Mouse (Mus musculus) intestine, embryonic 14.5 days (tissue): ENCODE measurements around the gene Igf1r. TPM values are rescaled to one million over a fixed set of nuclear protein-coding genes. Genes with fewer than 3 reads are reported as not detected.

ENCODE experiments used
- ATAC-seq: fragments of 200-750 bp; cut with Nextera tagmentation; replicated peaks from 2 replicates; pipeline ENCODE4 v1.8.0; 2017; ENCODE audit warnings: low read depth, moderate number of reproducible peaks, moderate TSS enrichment, moderate library complexity; ENCODE audit not compliant: low FRiP score, low TSS enrichment
- DNase-seq: peaks from one replicate; pipeline ENCODE4 v3.0.0-alpha.2; 2018; ENCODE audit warnings: low spot score
- H3K27ac ChIP-seq: fragments of 300-500 bp; sonication (generic); 2 replicates; pipeline ENCODE4 v1.5.1; 2014; ENCODE audit warnings: low read depth, mild to moderate bottlenecking, control low read depth
- H3K27me3 ChIP-seq: fragments of 300-500 bp; sonication (generic); replicated peaks from 2 replicates; pipeline ENCODE4 v1.6.1; 2014; ENCODE audit warnings: low read length, control low read depth; ENCODE audit not compliant: control insufficient read depth, insufficient read depth
- H3K36me3 ChIP-seq: fragments of 300-500 bp; sonication (generic); 2 replicates; pipeline ENCODE4 v1.6.1; 2014; ENCODE audit warnings: low read length, control low read depth; ENCODE audit not compliant: control insufficient read depth, insufficient read depth
- H3K4me1 ChIP-seq: fragments of 300-500 bp; sonication (generic); replicated peaks from 2 replicates; pipeline ENCODE4 v1.6.1; 2014; ENCODE audit warnings: low read length, control low read depth, mixed read lengths; ENCODE audit not compliant: control insufficient read depth, insufficient read depth
- H3K4me2 ChIP-seq: fragments of 300-500 bp; sonication (generic); 2 replicates; pipeline ENCODE4 v1.6.1; 2014; ENCODE audit warnings: low read length
- H3K4me3 ChIP-seq: fragments of 300-500 bp; sonication (generic); 2 replicates; pipeline ENCODE4 v1.5.1; 2014; ENCODE audit warnings: low read depth, low read length, control low read depth, mixed read lengths
- H3K9ac ChIP-seq: fragments of 300-500 bp; sonication (generic); 2 replicates; pipeline ENCODE4 v1.6.1; 2014; ENCODE audit warnings: mild to moderate bottlenecking, low read length
- H3K9me3 ChIP-seq: fragments of 300-500 bp; sonication (generic); 2 replicates; pipeline ENCODE4 v1.6.1; 2016; ENCODE audit warnings: low read length, control low read depth; ENCODE audit not compliant: control insufficient read depth
- WGBS: fragments of 180-500 bp; shearing (Covaris S2); extraction: QIAGEN DNeasy Blood & Tissue Kit; methylation state at CpG from one replicate; pipeline ENCODE4 v1.1.7; 2014; 5-methylcytosine and 5-hydroxymethylcytosine counted together
- polyA plus RNA-seq: library from polyadenylated mRNA; unstranded; fragments of >200 nt; fragmentation: Nextera tagmentation; extraction: Ambion mirVana; gene quantifications from 2 replicates; pipeline ENCODE4 v1.2.1, GENCODE M21; 2014

Gene Igf1r
- polyA plus RNA-seq, 1 experiment from 2014 or later, result 18.4 TPM

DNA sequence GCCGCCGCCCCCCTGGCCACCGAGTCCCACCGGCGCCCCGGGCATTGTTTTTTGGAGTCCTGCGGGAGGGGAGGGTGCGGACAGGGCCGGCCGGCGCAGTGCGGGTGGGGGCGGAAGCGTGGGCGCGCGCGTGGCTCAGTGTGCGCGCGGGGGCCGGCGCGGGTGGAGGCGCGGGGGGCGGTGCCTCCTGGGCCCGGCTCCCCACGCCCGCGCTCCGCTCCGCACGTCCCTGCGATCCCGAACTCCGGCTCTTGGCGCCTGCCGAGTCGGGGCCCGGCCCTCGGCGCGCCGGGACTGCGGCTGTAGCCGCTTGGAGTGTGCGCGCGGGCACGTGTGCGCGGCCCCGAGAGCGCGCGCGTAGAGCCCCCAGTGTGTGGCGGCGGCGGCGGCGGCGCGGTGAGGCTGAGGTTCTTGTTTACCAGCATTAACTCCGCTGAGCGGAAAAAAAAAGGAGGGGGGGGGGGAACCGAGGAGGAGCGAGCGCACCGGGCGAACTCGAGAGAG is 1.0 kb upstream of the Igf1r start:
- under 1% methylated on average over 66 of the region's 73 CpGs for WGBS
- Histone ChIP-seq H3K27ac (peak overlapping the region; percentile 100), H3K9me3 (no peaks in the 10 kb centered on the region), H3K4me1 (peaks cover 16% of the 10 kb centered on the region), H3K4me2 (peak overlapping the region; percentile 97), H3K4me3 (peak overlapping the region; percentile 87), H3K36me3 (no peaks in the 10 kb centered on the region), H3K27me3 (no peaks in the 10 kb centered on the region), H3K9ac (peak overlapping the region; percentile 93)
- DNase-seq (peak; percentile 96), ATAC-seq (peak; percentile 88)

DNA sequence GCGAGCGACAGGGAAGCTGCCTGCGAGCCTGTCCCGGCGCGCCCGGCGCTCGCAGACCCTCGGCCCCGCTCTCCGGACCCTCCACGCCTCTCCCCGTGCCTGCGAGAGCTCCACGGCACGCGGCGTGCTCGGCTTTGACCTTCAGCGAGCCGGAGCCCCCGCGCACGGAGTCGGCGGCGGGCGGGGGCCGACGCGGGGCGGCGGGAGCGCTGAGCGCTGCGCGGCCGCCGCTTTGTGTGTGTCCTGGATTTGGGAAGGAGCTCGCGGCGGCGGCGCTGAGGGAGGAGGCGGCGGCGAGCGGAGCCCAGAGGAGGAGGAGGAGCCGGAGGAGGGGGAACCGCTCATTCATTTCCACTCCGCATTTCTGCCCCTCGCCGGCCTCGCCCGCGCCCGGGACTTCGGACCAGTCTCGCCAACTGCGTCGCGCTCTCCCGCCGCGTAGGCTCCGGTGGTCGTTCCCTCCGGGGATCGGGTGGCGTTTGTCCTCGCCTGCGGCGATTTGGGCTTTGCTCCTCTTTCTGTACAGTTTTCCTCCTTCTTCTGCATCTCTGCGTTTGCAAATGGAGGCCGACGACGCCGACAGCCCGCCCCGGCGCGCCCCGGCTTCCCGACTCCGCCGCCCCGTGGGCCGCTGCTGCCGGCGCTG is 468 bp upstream of the Igf1r start:
- peak overlapping the region; percentile 87 for H3K4me3 ChIP-seq
- H3K36me3 ChIP-seq, result no peaks in the 10 kb centered on the region
- ATAC-seq (peak; percentile 33), DNase-seq (peak; percentile 91)
- WGBS, result under 1% methylated on average over 82 of the region's 91 CpGs
- peaks cover 18% of the 10 kb centered on the region for H3K4me1 ChIP-seq
- H3K9ac ChIP-seq, result peak overlapping the region; percentile 93
- H3K4me2 ChIP-seq, result peak overlapping the region; percentile 97
- no peaks in the 10 kb centered on the region for H3K27me3 ChIP-seq
- H3K27ac ChIP-seq, result peak overlapping the region; percentile 100
- H3K9me3 ChIP-seq, result no peaks in the 10 kb centered on the region

DNA sequence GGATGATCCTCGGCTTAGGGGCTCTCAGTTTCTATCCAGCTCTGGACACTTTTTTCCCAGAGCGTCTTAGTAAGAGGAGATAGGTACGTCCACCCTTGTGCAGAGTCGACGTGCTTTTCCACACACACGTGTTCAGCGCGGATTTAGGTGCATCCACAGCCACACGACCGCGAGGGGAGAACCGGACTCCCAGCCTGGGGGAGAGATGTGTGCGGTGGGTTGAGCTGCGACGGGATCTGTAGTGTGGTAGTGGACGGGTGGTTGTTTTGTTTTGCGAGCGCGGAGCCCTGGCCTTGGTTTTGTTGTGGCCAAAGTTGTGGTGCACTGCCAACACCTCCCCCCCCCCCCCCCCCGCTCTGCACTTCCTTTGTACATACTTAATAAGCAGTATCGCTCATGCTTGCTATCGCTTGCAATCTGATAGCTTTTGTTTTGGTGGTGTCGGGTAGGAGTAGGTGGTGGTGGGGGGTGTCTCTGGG is 1.2 kb downstream of the Igf1r start:
- H3K4me1 ChIP-seq, result peaks cover 30% of the 10 kb centered on the region
- H3K4me3 ChIP-seq, result peak overlapping the region; percentile 87
- WGBS, result 1% methylated on average over 22 of the region's 23 CpGs
- H3K36me3 ChIP-seq, result no peaks in the 10 kb centered on the region
- DNase-seq (peak; percentile 64), ATAC-seq (no peak)
- H3K9me3 ChIP-seq, result no peaks in the 10 kb centered on the region
- no peak overlapping the region for H3K27ac ChIP-seq
- no peaks in the 10 kb centered on the region for H3K27me3 ChIP-seq
- peak overlapping the region; percentile 93 for H3K9ac ChIP-seq
- peak overlapping the region; percentile 97 for H3K4me2 ChIP-seq

DNA sequence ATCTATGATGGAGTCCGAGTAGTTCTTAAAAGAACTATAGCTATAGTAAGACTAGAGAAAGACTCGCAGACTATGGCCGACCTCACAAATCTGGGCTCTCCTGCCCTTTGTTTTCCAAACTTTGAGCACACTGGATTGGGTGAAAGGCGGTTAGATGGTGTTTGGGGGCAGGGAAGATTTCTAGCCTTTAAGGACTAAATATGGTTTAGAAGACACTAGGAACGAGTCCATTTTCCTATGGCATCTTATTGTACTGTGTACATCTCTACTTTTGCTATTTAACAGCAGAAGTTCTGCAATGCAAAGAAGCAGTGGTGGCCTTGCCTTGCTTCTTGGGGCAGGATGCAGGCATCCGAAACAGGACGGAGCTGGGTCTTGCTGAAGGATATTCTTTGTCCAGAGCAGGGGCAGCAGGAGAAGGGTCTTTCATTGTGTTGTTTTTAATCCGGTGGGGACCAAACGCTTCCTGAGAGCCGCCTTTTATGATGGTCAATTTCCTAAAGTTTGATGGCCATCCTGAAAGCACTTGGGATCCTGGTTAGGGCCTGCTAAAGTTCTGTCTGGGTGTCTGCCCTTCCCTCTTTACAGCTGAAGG is 2.1 kb downstream of the Igf1r start:
- no peaks in the 10 kb centered on the region for H3K27me3 ChIP-seq
- ATAC-seq (no peak), DNase-seq (no peak)
- H3K36me3 ChIP-seq, result no peaks in the 10 kb centered on the region
- peak overlapping the region; percentile 93 for H3K9ac ChIP-seq
- 17% methylated on average over 10 of the region's 10 CpGs for WGBS
- peak overlapping the region; percentile 87 for H3K4me3 ChIP-seq
- no peaks in the 10 kb centered on the region for H3K9me3 ChIP-seq
- H3K4me1 ChIP-seq, result peaks cover 35% of the 10 kb centered on the region
- H3K4me2 ChIP-seq, result peak overlapping the region; percentile 97
- H3K27ac ChIP-seq, result peak overlapping the region; percentile 27; the same call in 1 of the 2 replicates

DNA sequence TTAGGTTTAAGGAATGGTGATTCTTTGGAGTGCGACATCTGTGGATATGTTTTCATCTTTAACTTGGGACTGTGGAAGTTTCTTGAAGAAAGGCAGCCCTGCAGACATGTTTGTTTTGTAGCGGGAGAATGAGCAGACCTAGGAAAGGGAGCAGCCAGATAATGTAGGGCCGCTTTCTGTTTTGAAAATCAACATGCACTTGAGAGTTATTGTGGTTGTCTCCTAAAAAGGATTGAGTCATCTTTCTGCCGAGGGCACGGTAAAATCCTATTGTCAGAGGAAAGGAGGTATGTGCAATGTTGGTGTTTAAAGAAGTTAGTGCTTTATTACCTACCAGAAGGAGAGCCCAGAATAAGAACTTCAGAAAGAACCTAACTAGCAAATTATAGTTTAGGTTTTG is 2.6 kb downstream of the Igf1r start:
- no peak for DNase-seq
- 20% methylated on average over 5 of the region's 5 CpGs for WGBS
- peaks cover 36% of the 10 kb centered on the region for H3K4me1 ChIP-seq
- H3K9ac ChIP-seq, result no peak overlapping the region
- no peaks in the 10 kb centered on the region for H3K36me3 ChIP-seq
- peak overlapping the region; percentile 87 for H3K4me3 ChIP-seq
- ATAC-seq, result no peak
- no peaks in the 10 kb centered on the region for H3K27me3 ChIP-seq
- H3K9me3 ChIP-seq, result no peaks in the 10 kb centered on the region
- peak overlapping the region; percentile 97 for H3K4me2 ChIP-seq
- H3K27ac ChIP-seq, result no peak overlapping the region; the same call in 1 of the 2 replicates

DNA sequence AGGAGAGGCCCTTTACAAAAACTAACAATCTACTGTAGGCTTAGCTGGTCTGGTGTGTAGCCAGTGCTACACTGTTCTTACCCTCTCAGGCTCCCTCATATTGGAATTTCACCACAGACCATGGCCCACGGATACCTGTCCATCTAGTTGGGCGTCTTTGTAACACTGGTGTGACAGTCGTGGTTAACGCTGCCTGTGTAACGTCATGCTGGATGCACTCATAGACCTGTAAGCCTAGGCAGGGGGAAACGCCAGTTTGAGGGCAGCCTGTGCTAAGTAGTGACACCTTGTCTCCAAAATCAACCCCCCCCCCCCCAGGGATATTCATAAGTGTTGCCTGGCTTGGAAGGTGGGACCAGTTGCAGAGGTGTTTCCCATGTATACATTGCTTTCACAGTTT is 4.7 kb downstream of the Igf1r start:
- Histone ChIP-seq H3K27ac (no peak overlapping the region), H3K4me2 (no peak overlapping the region), H3K9ac (no peak overlapping the region), H3K36me3 (no peaks in the 10 kb centered on the region), H3K9me3 (no peaks in the 10 kb centered on the region), H3K4me1 (peaks cover 48% of the 10 kb centered on the region), H3K27me3 (no peaks in the 10 kb centered on the region), H3K4me3 (no peak overlapping the region)
- no peak for DNase-seq
- no peak for ATAC-seq
- 70% methylated on average over 6 of the region's 6 CpGs for WGBS

DNA sequence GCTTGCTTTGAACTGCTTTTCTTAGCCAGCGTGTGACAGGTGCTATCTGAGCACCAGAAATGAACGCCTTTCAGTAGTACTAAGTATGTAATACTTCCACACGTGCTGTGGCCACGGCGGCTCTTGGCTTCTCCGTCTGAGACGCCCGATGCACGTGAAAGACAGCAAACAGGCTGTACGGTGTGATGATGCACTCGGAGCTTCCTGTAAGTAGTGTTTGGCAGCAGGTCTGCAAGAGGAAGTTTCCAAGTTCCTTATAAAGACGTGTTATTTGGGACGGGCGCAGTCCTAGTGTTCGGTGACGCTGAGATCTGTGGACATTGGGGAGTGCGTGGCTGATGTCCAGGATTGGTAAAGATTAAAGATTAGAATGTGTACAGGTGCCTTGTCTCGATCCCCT is 5.4 kb downstream of the Igf1r start:
- H3K9ac ChIP-seq, result no peak overlapping the region
- H3K27ac ChIP-seq, result no peak overlapping the region
- H3K9me3 ChIP-seq, result no peaks in the 10 kb centered on the region
- no peaks in the 10 kb centered on the region for H3K36me3 ChIP-seq
- no peak overlapping the region for H3K4me2 ChIP-seq
- WGBS, result 68% methylated on average over 18 of the region's 18 CpGs
- no peak for ATAC-seq
- no peak overlapping the region for H3K4me3 ChIP-seq
- peaks cover 48% of the 10 kb centered on the region for H3K4me1 ChIP-seq
- H3K27me3 ChIP-seq, result no peaks in the 10 kb centered on the region
- no peak for DNase-seq

DNA sequence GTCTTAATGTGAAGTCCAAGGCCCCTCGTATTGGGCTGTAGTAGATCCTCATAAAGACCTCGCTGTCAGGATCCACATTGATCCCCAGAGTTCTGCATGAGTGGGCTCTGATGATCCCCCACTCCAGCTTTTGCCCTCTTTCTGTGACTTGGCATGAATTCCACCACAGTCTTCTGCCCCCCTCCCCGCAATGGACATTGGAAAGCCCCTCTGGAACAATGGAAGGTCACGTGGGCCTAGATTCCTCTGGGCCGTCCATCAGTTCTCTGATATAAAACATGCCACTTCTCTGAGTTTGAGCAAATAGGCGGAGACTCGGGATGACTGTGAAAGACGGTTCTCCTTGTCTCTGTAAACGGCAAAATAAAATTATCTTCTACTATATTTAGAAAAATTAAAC is 8.1 kb downstream of the Igf1r start:
- no peaks in the 10 kb centered on the region for H3K9me3 ChIP-seq
- H3K4me2 ChIP-seq, result no peak overlapping the region
- H3K27ac ChIP-seq, result no peak overlapping the region
- DNase-seq (no peak), ATAC-seq (no peak)
- peaks cover 46% of the 10 kb centered on the region for H3K4me1 ChIP-seq
- H3K9ac ChIP-seq, result no peak overlapping the region
- H3K27me3 ChIP-seq, result no peaks in the 10 kb centered on the region
- no peak overlapping the region for H3K4me3 ChIP-seq
- WGBS, result 45% methylated on average over 9 of the region's 9 CpGs
- no peaks in the 10 kb centered on the region for H3K36me3 ChIP-seq
